In genomic region chr9:27557886-27558285, GRCm38 (mm10) we compare ENCODE assay signal across 26 mouse cellular contexts.
DNase-seq lines count a peak whose midpoint lies in the region; ATAC-seq and TF ChIP-seq lines count a peak whose summit lies in the region.
"Had no signal": no experiment of that assay in that cellular context is flagged by ENCODE, and none has a peak within 500 bp of the region (broad histone marks: within the 10 kb centered on the region; RNA-seq: fewer than 3 reads in every experiment).

No protein-coding gene starts in this region.

- intact Hi-C loops in left cerebral cortex, adult 2 months (cut with DNase I) = no loop called here
- intact Hi-C loops in left cerebral cortex, postnatal 36 days (cut with DNase I) = no loop called here

- TF ChIP-seq CTCF in left cerebral cortex, adult 2 months (IDR thresholded peaks at IDR 0.05) = no peak
- no peak for TF ChIP-seq CTCF in cortical plate, adult 2 months (IDR thresholded peaks at IDR 0.05; ENCODE audit: extremely low read depth, insufficient read depth, low read length)

- no peak overlapping the region for H3K9ac ChIP-seq in forebrain, embryonic 14.5 days (ENCODE audit: low read length)
- H3K9ac ChIP-seq in kidney, embryonic 15.5 days = no peak overlapping the region
- H3K9ac ChIP-seq: embryonic facial prominence, embryonic 12.5 days; forebrain, embryonic 12.5 days; forebrain, embryonic 15.5 days; forebrain, postnatal 0 days had no signal

- peak overlapping the region; percentile 82 for H3K27ac ChIP-seq in forebrain, embryonic 10.5 days
- H3K27ac ChIP-seq in forebrain, embryonic 14.5 days (ENCODE audit: low read depth, low read length) = no peak overlapping the region
- peak overlapping the region; percentile 64; the same call in 1 of the 2 replicates for H3K27ac ChIP-seq in left cerebral cortex, adult 2 months
- H3K27ac ChIP-seq in cortical plate, adult 2 months (ENCODE audit: insufficient read depth, low read length) = peak overlapping the region; percentile 59; the same call in 1 of the 2 replicates
- no peak overlapping the region for H3K27ac ChIP-seq in kidney, embryonic 15.5 days
- H3K27ac ChIP-seq: embryonic facial prominence, embryonic 10.5 days; embryonic facial prominence, embryonic 12.5 days; forebrain, embryonic 15.5 days had no signal

- no peak overlapping the region for H3K4me2 ChIP-seq in forebrain, embryonic 14.5 days (ENCODE audit: low read length)
- no peak overlapping the region for H3K4me2 ChIP-seq in kidney, embryonic 15.5 days
- H3K4me2 ChIP-seq: embryonic facial prominence, embryonic 12.5 days; forebrain, embryonic 12.5 days; forebrain, embryonic 15.5 days had no signal

- ATAC-seq in forebrain, embryonic 14.5 days = no peak
- no peak for ATAC-seq in kidney, embryonic 15.5 days (replicated peaks; ENCODE audit: low FRiP score)
- ATAC-seq: activated CD4-positive, CD25-positive, alpha-beta regulatory T cell, adult 4 months; forebrain, embryonic 15.5 days; forebrain, postnatal 0 days; Patski had no signal

- no peaks in the 10 kb centered on the region for H3K36me3 ChIP-seq in forebrain, embryonic 10.5 days (replicated peaks)
- H3K36me3 ChIP-seq in forebrain, embryonic 14.5 days (ENCODE audit: control insufficient read depth, insufficient read depth, low read length) = no peaks in the 10 kb centered on the region
- H3K36me3 ChIP-seq in kidney, embryonic 15.5 days = no peaks in the 10 kb centered on the region
- H3K36me3 ChIP-seq: embryonic facial prominence, embryonic 10.5 days; embryonic facial prominence, embryonic 12.5 days; forebrain, embryonic 12.5 days; forebrain, embryonic 15.5 days; G1E had no signal

- peaks cover 27% of the 10 kb centered on the region for H3K4me1 ChIP-seq in forebrain, embryonic 10.5 days
- peaks cover 5% of the 10 kb centered on the region for H3K4me1 ChIP-seq in forebrain, embryonic 14.5 days (ENCODE audit: control insufficient read depth, insufficient read depth, low read length)
- peaks cover 10% of the 10 kb centered on the region for H3K4me1 ChIP-seq in cortical plate, adult 2 months (ENCODE audit: control insufficient read depth, insufficient read depth, low read length)
- H3K4me1 ChIP-seq in kidney, embryonic 15.5 days = no peaks in the 10 kb centered on the region

- 66% methylated on average over 1 of the region's 1 CpGs for WGBS in forebrain, embryonic 10.5 days
- 55% methylated on average over 1 of the region's 1 CpGs for WGBS in forebrain, embryonic 14.5 days
- 63% methylated on average over 1 of the region's 1 CpGs for WGBS in kidney, embryonic 15.5 days

- no peaks in the 10 kb centered on the region; the same call in 1 of the 2 replicates for H3K9me3 ChIP-seq in forebrain, embryonic 10.5 days
- no peaks in the 10 kb centered on the region for H3K9me3 ChIP-seq in forebrain, embryonic 14.5 days (replicated peaks; ENCODE audit: control insufficient read depth, low read length)
- no peaks in the 10 kb centered on the region; the same call in 1 of the 2 replicates for H3K9me3 ChIP-seq in kidney, embryonic 15.5 days (replicated peaks)
- H3K9me3 ChIP-seq: embryonic facial prominence, embryonic 10.5 days; embryonic facial prominence, embryonic 12.5 days; forebrain, embryonic 12.5 days; G1E had no signal

- H3K27me3 ChIP-seq in forebrain, embryonic 10.5 days (ENCODE audit: poor library complexity, severe bottlenecking) = no peaks in the 10 kb centered on the region
- no peaks in the 10 kb centered on the region for H3K27me3 ChIP-seq in forebrain, embryonic 14.5 days (replicated peaks; ENCODE audit: control insufficient read depth, insufficient read depth, low read length)
- no peaks in the 10 kb centered on the region for H3K27me3 ChIP-seq in kidney, embryonic 15.5 days
- H3K27me3 ChIP-seq: CH12.LX; embryonic facial prominence, embryonic 12.5 days; forebrain, embryonic 12.5 days; forebrain, embryonic 15.5 days had no signal

- DNase-seq in forebrain, embryonic 10.5 days (ENCODE audit: extremely low spot score, low spot score) = no peak
- no peak for DNase-seq in forebrain, embryonic 14.5 days (ENCODE audit: low spot score)
- no peak for DNase-seq in left cerebral cortex, adult 2 months (ENCODE audit: extremely low spot score in 1 of 2, low spot score in 2 of 2)
- DNase-seq in left cerebral cortex, postnatal 36 days (ENCODE audit: low spot score in 2 of 2) = no peak
- DNase-seq in brain, adult 2 months (ENCODE audit: low read depth, low spot score) = peak; percentile 77
- no peak for DNase-seq in cerebellum, postnatal 14 days
- DNase-seq: adrenal gland, adult 8-10 months; adrenal gland, postnatal 14 days; adrenal gland, postnatal 36 days; B cell, adult 2 months; cerebellum, adult 11-12 months; cerebellum, adult 2 months; cerebellum, adult 9-10 months; cerebellum, postnatal 10 days; cerebellum, postnatal 36 days; forebrain, postnatal 0 days had no signal

- TF ChIP-seq POLR2A in cortical plate, adult 2 months (IDR thresholded peaks at IDR 0.05; ENCODE audit: extremely low read depth, insufficient read depth, low read length) = no peak

- H3K4me3 ChIP-seq in forebrain, embryonic 10.5 days = no peak overlapping the region
- H3K4me3 ChIP-seq in forebrain, embryonic 14.5 days (ENCODE audit: low read depth, low read length) = no peak overlapping the region
- H3K4me3 ChIP-seq in left cerebral cortex, adult 2 months = no peak overlapping the region
- no peak overlapping the region for H3K4me3 ChIP-seq in cortical plate, adult 2 months (ENCODE audit: insufficient read depth, low read length)
- no peak overlapping the region for H3K4me3 ChIP-seq in kidney, embryonic 15.5 days (replicated peaks)
- H3K4me3 ChIP-seq: embryonic facial prominence, embryonic 10.5 days; embryonic facial prominence, embryonic 12.5 days; forebrain, embryonic 12.5 days; forebrain, embryonic 15.5 days had no signal

Comparison
In these comparisons a context has a peak if more than half of its experiments do, and no peak if none do; other contexts are left out.
1. H3K27ac ChIP-seq: peak in forebrain, embryonic 10.5 days (single experiment), left cerebral cortex, adult 2 months (single experiment) and cortical plate, adult 2 months (single experiment); none in forebrain, embryonic 14.5 days (single experiment) and kidney, embryonic 15.5 days (single experiment).